Mouse (Mus musculus) embryonic facial prominence, embryonic 11.5 days (tissue): ENCODE data around the gene Iqcj. TPM values are rescaled to one million over a fixed set of nuclear protein-coding genes. Genes with fewer than 3 reads are reported as not detected.

ENCODE experiments used
- ATAC-seq: fragments of 200-750 bp; cut with Nextera tagmentation; replicated peaks from 2 replicates; pipeline ENCODE4 v1.8.0; 2017; ENCODE audit warnings: low read depth; ENCODE audit not compliant: insufficient number of reproducible peaks, low FRiP score, low TSS enrichment
- DNase-seq: peaks from one replicate; pipeline ENCODE4 v3.0.0-alpha.2; 2015; ENCODE audit warnings: low spot score
- H3K27ac ChIP-seq: fragments of 300-500 bp; sonication (generic); replicated peaks from 2 replicates; pipeline ENCODE4 v1.5.1; 2014; ENCODE audit warnings: mild to moderate bottlenecking, low read depth, low read length, control low read depth
- H3K27me3 ChIP-seq: fragments of 300-500 bp; sonication (generic); 2 replicates; pipeline ENCODE4 v1.6.1; 2014; ENCODE audit warnings: mild to moderate bottlenecking, low read length, moderate library complexity, mixed read lengths; ENCODE audit not compliant: control insufficient read depth, insufficient read depth
- H3K36me3 ChIP-seq: fragments of 300-500 bp; sonication (generic); replicated peaks from 2 replicates; pipeline ENCODE4 v1.6.1; 2014; ENCODE audit warnings: low read depth, mild to moderate bottlenecking, low read length, moderate library complexity, mixed read lengths; ENCODE audit not compliant: control insufficient read depth, insufficient read depth
- H3K4me1 ChIP-seq: fragments of 300-500 bp; sonication (generic); 2 replicates; pipeline ENCODE4 v1.6.1; 2014; ENCODE audit warnings: low read length, mixed read lengths; ENCODE audit not compliant: control insufficient read depth, insufficient read depth
- H3K4me2 ChIP-seq: fragments of 300-500 bp; sonication (generic); 2 replicates; pipeline ENCODE4 v1.6.1; 2014; ENCODE audit warnings: low read depth, mild to moderate bottlenecking, control low read depth, low read length, moderate library complexity
- H3K4me3 ChIP-seq: fragments of 300-500 bp; sonication (generic); 2 replicates; pipeline ENCODE4 v1.5.1; 2014; ENCODE audit warnings: low read depth, low read length, control low read depth
- H3K9ac ChIP-seq: fragments of 300-500 bp; sonication (generic); replicated peaks from 2 replicates; pipeline ENCODE4 v1.6.1; 2014; ENCODE audit warnings: mild to moderate bottlenecking, control low read depth, low read length
- H3K9me3 ChIP-seq: fragments of 300-500 bp; sonication (generic); replicated peaks from 2 replicates; pipeline ENCODE4 v1.6.1; 2016; ENCODE audit warnings: mild to moderate bottlenecking, low read length, inconsistent platforms, mixed read lengths; ENCODE audit not compliant: control insufficient read depth
- WGBS: fragments of 180-500 bp; shearing (Covaris S2); extraction: QIAGEN DNeasy Blood & Tissue Kit; methylation state at CpG from one replicate; pipeline ENCODE4 v1.1.7; 2014; 5-methylcytosine and 5-hydroxymethylcytosine counted together
- polyA plus RNA-seq: library from polyadenylated mRNA; unstranded; fragments of >200 nt; fragmentation: Nextera tagmentation; extraction: Ambion mirVana; gene quantifications from 2 replicates; pipeline ENCODE4 v1.2.1, GENCODE M21; 2014

The Iqcj gene
- polyA plus RNA-seq, 1 experiment from 2014 or later: not detected

GRCm38 (mm10) chr3:67960133-67960532 is 68.1 kb downstream of the Iqcj start:
- Histone ChIP-seq H3K27ac (no peak overlapping the region), H3K4me2 (no peak overlapping the region), H3K36me3 (no peaks in the 10 kb centered on the region), H3K9me3 (no peaks in the 10 kb centered on the region), H3K27me3 (no peaks in the 10 kb centered on the region), H3K9ac (no peak overlapping the region), H3K4me3 (no peak overlapping the region), H3K4me1 (no peaks in the 10 kb centered on the region)
- 36% methylated on average over 3 of the region's 3 CpGs for WGBS
- DNase-seq: no peak
- no peak for ATAC-seq

GRCm38 (mm10) chr3:67960727-67961126 is 68.7 kb downstream of the Iqcj start:
- H3K9me3 ChIP-seq: no peaks in the 10 kb centered on the region
- no peaks in the 10 kb centered on the region for H3K27me3 ChIP-seq
- no peak overlapping the region for H3K4me3 ChIP-seq
- H3K36me3 ChIP-seq: no peaks in the 10 kb centered on the region
- ATAC-seq: no peak
- H3K4me2 ChIP-seq: no peak overlapping the region
- H3K4me1 ChIP-seq: no peaks in the 10 kb centered on the region
- no peak for DNase-seq
- H3K27ac ChIP-seq: no peak overlapping the region
- no peak overlapping the region for H3K9ac ChIP-seq

GRCm38 (mm10) chr3:67961934-67962639 is 70.1 kb downstream of the Iqcj start:
- Histone ChIP-seq H3K9ac (no peak overlapping the region), H3K9me3 (no peaks in the 10 kb centered on the region), H3K27me3 (no peaks in the 10 kb centered on the region), H3K4me2 (no peak overlapping the region), H3K36me3 (no peaks in the 10 kb centered on the region), H3K4me3 (no peak overlapping the region), H3K27ac (no peak overlapping the region), H3K4me1 (no peaks in the 10 kb centered on the region)
- DNase-seq (no peak), ATAC-seq (no peak)
- 87% methylated on average over 6 of the region's 6 CpGs for WGBS

- Histone ChIP-seq H3K4me2 (no peak overlapping the region), H3K27me3 (no peaks in the 10 kb centered on the region), H3K4me1 (no peaks in the 10 kb centered on the region), H3K27ac (no peak overlapping the region), H3K9ac (no peak overlapping the region), H3K9me3 (no peaks in the 10 kb centered on the region), H3K4me3 (no peak overlapping the region), H3K36me3 (no peaks in the 10 kb centered on the region)
- WGBS: 86% methylated on average over 2 of the region's 2 CpGs
- ATAC-seq (no peak), DNase-seq (no peak)
These were observed 82.4 kb downstream of the Iqcj start for GRCm38 (mm10) chr3:67974340-67974998.

- Histone ChIP-seq H3K9ac (no peak overlapping the region), H3K4me1 (no peaks in the 10 kb centered on the region), H3K4me2 (no peak overlapping the region), H3K9me3 (no peaks in the 10 kb centered on the region), H3K4me3 (no peak overlapping the region), H3K36me3 (no peaks in the 10 kb centered on the region), H3K27me3 (no peaks in the 10 kb centered on the region), H3K27ac (no peak overlapping the region)
- DNase-seq (no peak), ATAC-seq (no peak)
- WGBS: 85% methylated on average over 1 of the region's 1 CpGs
These were observed 88.0 kb downstream of the Iqcj start for GRCm38 (mm10) chr3:67980006-67980405.

GRCm38 (mm10) chr3:67983329-67983728 is 91.3 kb downstream of the Iqcj start:
- no peaks in the 10 kb centered on the region for H3K36me3 ChIP-seq
- ATAC-seq (no peak), DNase-seq (peak; percentile 38)
- no peak overlapping the region for H3K9ac ChIP-seq
- no peaks in the 10 kb centered on the region for H3K27me3 ChIP-seq
- H3K4me2 ChIP-seq: no peak overlapping the region
- H3K4me3 ChIP-seq: no peak overlapping the region
- no peaks in the 10 kb centered on the region for H3K9me3 ChIP-seq
- 25% methylated on average over 12 of the region's 12 CpGs for WGBS
- H3K4me1 ChIP-seq: no peaks in the 10 kb centered on the region
- H3K27ac ChIP-seq: no peak overlapping the region

GRCm38 (mm10) chr3:68002415-68002814 is 110.4 kb downstream of the Iqcj start:
- Histone ChIP-seq H3K27me3 (no peaks in the 10 kb centered on the region), H3K4me2 (no peak overlapping the region), H3K4me3 (no peak overlapping the region), H3K9ac (no peak overlapping the region), H3K27ac (no peak overlapping the region), H3K36me3 (no peaks in the 10 kb centered on the region), H3K9me3 (no peaks in the 10 kb centered on the region), H3K4me1 (no peaks in the 10 kb centered on the region)
- DNase-seq: no peak
- WGBS: 85% methylated on average over 4 of the region's 4 CpGs
- ATAC-seq: no peak

- Histone ChIP-seq H3K27me3 (no peaks in the 10 kb centered on the region), H3K27ac (no peak overlapping the region), H3K9ac (no peak overlapping the region), H3K4me3 (no peak overlapping the region), H3K4me2 (no peak overlapping the region), H3K4me1 (no peaks in the 10 kb centered on the region), H3K9me3 (no peaks in the 10 kb centered on the region), H3K36me3 (no peaks in the 10 kb centered on the region)
- DNase-seq (no peak), ATAC-seq (no peak)
These were observed 120.3 kb downstream of the Iqcj start for GRCm38 (mm10) chr3:68012342-68012741.
